Mouse (Mus musculus) heart, adult 9 months (tissue): Measurements from ENCODE around the gene Apoc1.

ENCODE experiments used
- DNase-seq, 2 experiments: peaks; one replicate each; pipeline ENCODE4 v3.0.0; 2022; ENCODE audit warnings: low spot score in 2 of 2

Apoc1 gene

DNA sequence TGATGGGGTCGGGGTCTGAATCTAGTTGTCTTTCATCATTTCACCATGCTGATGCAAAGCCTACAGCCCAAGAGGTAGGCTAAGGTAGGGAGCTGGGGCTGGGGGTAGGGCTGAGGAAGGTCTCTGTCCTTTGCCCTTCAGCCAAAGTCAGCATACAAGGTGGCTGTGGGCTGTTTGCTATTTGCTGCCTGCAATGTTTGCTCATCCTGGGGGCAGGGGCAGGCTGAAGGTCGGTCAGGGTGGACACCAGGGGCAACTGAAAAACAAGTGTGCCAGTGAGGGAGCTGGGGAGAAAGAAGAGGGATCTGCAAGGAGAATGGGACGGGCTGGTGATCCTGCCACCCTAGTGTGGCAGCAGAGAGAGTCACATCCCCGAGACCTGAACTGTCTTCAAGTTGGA lies 7.1 kb downstream of the Apoc1 start:
- no peak for DNase-seq

DNA sequence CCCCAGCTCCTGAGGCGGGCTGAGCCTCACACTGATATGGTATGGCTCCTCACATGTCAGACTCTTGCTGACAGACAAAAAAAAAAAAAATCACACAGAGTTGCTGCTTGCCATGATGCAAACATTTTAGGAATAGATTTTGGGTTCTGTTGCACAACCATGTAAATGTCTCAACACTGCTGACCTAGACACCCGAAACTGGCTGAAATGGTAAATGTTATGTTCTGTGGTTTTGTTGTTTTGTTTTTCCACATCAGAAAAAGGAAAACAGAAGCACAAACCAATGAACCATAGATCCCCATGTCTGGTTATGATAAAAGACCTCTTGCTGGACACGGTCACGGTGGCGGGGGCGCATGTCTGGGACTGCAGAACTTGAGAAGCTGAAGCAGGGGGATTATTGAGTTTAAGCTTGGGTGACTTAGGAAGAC lies 8.7 kb downstream of the Apoc1 start:
- no peak for DNase-seq

DNA sequence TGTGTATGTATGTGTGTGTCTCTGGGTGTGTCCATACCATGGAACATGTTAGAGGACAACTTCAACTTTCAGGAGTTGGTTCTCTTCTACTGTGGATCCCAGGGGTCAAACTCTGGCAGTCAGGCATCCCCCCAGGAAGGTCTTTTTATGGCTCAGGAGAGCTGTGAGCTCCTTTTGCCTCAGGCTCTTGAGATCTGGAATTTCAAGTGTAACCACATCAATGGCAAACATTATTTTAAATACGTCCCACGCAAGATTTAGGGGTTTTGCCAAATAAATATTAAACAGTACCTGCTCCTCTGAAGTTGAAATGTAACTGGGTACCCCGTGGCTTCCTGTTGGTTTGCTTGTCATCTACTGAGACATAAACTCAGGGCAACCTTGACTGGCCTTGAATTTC lies 9.5 kb downstream of the Apoc1 start:
- DNase-seq: no peak

DNA sequence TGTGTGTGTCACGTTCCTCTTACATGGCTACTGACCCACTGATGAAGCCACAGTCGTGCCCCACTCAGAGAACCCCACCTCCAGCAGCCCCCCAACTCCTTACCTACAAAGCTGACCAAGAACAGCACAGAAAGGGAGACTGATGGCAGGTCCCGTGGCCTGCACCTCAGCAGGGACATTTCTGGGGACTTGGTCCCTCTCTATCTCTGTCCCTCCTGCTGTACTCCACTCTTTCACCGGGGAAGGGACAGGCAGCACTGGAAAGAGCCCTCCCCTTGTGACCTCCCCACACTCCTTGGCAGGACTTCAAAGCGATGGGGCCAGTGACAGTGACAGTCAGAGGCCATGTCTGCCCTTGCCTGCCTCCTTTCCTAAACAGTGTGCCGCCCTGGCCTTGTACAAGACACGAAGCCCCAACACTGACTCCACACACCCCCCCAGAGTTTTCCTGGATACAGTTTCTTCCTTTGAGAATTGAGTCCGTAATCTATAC lies 11.2 kb downstream of the Apoc1 start, which contains the start of the genes Gm44805 and Apoc4:
Gene Gm44805 (minus strand): TSS at position 222 of the 493 bp plus-strand sequence.
Gene Apoc4 (minus strand): TSS at position 278 of the 493 bp plus-strand sequence.
- DNase-seq: no peak

DNA sequence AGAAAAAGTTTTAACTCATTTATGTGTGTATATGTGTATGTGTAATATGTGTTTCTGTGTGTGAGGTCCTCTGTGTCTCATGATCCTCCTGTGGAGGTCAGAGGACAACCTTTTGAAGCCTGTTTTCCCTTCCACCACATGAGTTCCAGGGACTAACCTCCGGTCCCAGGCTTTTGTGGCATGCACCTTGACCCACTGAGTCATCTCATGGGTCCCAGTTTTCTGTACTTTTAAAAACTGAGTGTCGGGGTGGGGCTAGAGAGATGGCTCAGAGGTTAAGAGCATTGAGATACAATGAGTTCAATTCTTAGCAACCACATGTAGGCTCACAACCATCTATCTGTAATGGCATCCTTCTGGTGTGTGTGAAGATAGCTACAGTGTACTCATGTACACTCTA lies 11.8 kb downstream of the Apoc1 start:
- DNase-seq: no peak

DNA sequence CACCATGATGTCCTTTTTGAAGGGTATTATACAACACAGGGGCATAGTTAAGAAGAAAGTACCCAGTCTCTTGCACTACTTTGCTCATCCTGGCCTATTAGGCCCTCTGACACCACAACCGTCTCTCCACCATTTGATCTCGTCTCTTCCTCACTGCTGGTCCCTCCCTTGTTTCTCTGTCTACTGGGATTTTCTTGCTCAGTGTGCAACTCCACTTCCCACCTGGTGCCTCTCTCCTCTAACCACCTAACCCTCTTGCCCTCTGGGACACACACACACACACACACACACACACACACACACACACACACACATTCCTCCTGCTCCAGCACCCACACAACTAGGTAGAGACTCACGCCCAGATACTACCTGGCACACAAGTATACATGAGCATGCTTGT lies 13.6 kb downstream of the Apoc1 start:
- DNase-seq: no peak

DNA sequence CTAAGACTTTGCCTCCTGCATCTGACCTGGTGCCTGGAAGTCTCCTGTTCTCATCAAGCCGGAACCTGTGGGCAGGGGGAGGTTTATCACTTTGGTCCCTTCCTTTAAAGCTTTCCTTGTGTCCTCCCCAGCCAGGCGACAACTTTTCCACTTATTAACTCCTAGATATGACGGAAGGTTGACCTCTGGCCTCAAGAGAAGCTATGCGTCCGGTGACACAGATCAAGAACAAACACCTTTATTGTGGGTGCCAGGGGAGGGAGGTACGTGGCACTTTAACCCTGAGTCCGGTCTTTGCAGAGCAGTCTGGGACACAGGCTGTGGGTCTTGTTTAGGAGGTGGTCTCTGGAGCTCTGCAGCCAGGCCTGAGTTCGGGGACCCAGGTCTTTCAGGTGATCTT lies 14.6 kb downstream of the Apoc1 start, which contains the start of gene Apoc2:
Gene Apoc2 (minus strand): TSS at position 70 of the 400 bp plus-strand sequence.
- no peak for DNase-seq

DNA sequence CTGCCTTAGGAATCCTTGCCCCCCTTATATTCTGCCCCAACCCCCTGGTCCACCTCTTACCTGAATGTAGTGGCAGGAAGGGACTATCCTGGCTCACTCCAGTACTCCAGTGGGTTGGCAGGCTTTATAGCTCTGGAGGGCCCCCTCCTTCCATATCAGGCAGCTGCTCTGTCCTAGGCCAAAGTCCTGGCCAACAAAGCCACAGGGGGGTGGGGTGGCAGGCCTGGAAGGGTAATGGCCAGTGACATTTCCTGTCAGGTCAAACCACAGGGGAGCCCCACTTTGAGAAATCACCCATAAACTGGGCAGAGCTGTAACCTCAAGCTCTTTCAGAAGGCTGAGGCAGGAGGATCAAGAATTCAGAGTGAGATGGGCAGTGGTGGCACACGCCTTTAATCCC lies 15.8 kb downstream of the Apoc1 start:
- no peak for DNase-seq

DNA sequence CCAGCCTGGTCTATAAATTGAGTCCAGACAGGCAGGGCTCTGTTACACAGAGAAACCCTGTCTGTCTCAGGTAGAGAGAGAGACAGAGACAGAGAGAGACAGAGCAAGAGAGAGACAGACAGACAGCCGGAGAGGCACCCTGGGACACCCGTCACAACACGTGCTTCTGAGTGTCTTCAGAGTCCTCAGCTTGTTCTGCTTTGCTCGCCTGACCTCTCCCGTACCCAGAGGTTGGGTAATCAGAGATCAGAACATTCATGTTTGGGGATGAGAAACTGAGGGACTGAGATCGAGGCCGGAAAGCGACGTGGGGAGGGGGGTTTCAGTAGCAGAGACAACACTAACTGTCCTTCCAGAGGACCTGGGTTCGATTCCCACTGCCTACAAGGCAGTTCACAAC lies 16.6 kb downstream of the Apoc1 start:
- no peak for DNase-seq

DNA sequence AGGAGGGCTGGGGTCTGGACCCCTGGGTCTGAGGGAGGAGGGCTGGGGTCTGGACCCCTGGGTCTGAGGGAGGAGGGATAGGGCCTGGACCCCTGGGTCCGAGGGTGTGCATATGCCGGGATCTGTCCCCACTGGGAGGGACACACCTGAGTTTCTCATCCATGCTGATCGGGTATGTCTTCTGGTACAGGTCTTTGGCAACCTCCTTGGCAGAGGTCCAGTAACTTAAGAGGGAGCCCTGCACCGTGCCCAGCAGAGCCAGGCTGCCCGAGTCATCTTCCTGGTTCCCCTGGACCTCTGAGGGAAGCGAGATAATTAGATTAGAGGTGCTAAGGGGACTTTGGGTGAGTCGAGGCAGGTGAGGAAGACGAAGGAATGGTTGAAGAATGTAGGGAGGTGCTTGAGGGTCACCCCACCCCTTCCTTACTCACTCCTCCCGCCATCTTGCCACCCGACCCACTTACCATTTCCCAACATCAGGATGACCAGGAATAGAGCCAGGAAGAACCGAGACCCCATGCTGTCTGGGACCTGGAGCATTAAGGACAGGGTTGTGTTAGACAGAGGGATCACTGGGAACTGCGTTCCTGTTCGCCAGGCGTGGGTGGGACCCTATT lies 19.3 kb downstream of the Apoc1 start:
- no peak for DNase-seq

DNA sequence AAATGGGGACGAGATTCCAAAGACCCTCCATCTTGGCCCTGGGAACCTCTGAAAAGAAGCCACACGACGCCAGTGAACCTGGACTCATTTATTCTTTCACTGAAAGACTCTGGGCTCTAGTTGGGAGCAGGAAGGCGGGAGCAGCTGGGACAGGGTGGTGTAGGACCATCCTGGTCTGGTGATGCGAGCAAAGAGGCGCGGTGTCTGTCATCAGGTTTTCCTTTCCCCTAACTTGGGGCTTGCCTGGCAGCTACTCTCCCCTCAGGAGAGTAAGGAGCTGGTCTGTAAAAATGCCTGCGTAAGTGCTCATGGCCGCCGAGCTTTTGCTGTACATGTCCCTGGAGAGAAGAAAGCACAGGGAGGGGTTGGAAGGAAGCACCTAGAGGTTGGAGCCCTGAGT lies 20.9 kb downstream of the Apoc1 start:
- DNase-seq: no peak

DNA sequence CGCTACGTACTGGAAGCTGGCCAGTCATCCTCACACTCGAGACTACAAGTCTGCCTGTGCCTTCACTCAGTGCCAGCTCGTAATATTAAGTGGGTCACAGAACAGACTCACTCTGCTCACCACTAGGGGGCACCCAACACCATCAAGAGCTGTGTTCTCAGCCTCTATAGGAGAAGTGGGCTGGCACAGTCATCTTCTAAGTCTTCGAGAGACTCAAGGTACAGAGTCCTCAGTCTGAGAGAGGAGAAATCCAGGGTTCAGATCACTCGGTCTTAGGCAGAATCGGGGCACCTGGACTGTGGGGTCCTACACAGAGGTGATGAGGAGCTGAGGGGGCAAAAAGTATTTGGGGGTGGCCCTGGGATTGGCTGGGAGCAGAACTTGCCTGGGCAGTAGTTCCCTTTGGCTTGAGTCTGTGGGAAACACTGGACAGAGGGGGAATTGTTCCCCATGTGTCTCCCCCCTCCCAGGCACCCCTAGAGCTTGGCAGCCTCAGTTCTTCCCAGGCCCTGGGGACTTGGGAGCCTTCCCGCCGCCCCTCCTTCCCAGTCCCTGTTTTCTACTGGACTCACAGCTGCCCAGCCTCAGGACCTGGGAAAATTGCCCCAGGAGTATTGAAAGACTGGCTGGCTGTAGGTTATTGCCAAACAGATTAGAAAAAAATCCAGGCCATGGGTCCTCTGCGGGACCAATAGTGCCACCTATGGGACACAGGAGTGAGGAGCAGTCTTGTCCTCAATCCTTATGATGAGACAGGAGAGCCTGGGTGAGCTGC lies 23.3 kb downstream of the Apoc1 start:
- peak; percentile 91 to 94 for DNase-seq

DNA sequence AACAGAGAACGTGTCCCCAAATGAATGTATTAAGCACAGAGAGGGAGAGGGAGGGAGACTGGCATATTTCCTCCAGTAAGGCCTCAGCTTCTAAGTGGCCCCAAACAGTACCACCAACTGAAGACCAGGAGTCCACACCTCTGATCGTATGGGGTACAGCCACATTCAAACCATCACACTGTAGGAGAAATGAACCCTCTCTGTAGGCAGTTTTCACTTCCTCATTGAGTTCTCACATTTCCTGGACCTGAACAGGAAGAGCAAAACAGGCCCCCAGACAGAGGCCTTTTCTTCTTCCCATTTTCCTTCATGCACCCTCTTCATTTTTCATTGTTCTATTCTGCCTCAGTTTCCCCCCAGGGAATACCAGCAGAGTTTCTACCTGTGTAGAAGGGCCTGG lies 25.0 kb downstream of the Apoc1 start:
- DNase-seq: no peak

DNA sequence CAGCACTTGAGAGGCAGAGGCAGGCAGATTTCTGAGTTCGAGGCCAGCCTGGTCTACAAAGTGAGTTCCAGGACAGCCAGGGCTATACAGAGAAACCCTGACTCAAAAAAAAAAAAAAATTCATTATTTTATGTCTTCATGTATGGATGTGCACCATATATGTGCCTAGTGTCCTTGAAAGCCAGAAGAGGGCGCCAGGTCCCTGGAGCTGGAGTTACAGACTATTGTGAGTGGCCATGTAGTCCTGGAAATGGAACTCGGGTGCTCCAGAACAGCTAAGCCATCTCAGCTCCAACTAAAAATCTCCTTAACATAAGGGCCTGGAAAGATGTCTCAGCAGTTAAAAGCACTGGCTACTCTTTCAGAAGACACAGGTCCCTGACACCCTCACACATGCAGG lies 25.7 kb downstream of the Apoc1 start:
- DNase-seq: no peak

DNA sequence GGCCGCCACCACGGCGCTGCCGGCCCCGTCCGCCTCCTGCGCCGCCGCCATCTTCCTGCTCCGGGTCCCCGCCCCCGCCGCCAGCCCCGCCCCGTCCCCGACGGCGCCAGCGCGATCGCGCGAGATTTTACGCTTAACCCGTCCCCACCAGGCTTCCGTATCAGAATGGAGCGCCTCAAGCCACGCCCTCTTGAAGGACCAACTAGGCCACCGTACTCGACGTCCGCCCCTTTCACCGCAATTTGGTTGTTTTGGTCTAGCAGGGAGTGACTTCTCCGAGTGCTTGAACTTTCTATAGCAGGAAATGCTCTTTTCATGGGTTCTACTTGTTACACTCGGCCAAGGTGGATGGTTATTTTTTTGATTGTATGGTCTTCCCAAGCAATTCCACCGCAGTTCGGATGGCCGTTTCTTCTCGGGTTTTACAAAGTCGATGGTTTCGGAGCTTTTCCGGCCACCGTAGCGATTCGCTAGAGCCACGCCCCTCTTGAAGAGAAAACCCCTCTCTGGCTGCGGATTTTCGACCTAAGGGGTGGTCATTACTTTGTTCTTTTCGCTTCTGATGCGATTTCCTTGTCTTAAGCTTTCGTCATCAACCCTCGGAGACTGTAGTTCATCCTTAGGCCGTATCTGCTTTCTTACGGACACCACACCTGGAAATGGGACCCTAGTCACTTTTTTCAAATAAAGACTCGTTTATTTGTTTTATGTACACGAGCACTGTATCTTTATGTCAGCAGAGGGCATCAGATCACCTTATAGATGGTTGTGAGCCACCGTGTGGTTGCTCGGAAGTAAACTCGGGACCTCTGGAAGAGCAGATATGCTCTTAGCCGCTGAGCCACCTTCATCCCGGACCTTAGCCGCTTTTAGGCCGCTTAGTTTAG lies 27.3 kb downstream of the Apoc1 start, which contains the start of gene Clptm1:
Gene Clptm1 (minus strand): TSS at position 79 of the 887 bp plus-strand sequence.
- peak; percentile 94 to 98 for DNase-seq

DNA sequence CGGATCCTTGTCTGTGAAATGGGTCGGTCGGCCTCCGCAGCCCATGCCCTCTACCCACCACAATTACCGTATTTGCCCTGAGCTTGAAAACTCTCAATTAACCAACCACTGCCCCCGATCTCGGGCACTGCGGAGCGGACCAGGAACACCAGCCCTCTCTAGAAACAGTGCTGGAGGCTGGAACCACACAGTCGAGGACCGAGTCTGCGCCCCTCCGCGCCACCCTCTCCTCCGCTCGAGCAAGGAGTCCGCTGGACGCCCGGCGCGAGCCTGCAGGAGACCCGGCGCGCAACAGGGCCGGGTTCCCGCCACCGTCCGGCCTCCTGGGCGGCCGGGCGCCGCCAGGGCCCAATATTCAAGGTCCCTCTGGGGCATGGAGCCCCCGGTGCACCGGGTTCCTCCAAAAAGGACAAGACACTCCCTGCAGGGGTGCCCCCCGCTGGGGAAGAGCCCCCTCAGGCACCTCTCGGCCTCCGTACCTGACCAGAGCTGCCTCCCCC lies 28.0 kb downstream of the Apoc1 start:
- DNase-seq: no peak

DNA sequence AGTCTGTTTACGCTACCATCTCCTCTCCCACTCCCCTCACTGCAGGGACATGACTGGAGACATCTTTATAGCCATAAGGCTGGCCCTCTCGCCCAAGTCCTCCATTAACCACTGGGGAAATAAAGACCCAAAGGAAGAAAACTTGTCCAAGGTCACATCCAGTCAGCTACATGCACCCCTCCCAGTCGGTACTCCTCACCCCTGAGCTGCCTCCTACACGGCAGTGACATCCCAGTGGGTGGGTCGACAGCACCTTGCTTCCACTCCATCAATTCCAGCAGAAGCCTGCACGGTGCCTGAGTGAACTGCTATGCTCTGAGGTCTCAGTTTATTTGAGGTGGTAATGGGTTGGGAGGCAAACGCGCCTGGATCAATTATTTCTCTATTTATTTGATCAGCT lies 28.5 kb downstream of the Apoc1 start:
- DNase-seq: no peak

DNA sequence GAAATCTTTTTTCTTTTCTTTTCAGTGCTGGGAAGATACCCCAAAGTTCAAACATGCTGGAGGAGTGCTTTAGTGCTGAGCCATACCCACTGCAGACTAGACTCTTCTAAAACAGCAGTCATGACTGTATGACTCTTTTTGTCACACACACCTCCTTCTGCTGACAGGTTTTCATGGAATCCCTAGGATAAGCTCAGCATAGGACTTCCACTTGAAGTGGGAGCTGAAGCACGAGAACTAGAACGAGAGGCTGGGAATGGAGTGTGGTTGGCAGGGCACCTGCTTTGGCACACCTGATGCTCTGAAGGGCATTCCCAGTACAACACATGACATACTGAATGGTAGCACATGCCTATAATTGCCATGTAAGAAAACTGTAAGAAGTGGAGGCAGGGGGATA lies 39.8 kb downstream of the Apoc1 start:
- DNase-seq: peak; percentile 70 to 79

DNA sequence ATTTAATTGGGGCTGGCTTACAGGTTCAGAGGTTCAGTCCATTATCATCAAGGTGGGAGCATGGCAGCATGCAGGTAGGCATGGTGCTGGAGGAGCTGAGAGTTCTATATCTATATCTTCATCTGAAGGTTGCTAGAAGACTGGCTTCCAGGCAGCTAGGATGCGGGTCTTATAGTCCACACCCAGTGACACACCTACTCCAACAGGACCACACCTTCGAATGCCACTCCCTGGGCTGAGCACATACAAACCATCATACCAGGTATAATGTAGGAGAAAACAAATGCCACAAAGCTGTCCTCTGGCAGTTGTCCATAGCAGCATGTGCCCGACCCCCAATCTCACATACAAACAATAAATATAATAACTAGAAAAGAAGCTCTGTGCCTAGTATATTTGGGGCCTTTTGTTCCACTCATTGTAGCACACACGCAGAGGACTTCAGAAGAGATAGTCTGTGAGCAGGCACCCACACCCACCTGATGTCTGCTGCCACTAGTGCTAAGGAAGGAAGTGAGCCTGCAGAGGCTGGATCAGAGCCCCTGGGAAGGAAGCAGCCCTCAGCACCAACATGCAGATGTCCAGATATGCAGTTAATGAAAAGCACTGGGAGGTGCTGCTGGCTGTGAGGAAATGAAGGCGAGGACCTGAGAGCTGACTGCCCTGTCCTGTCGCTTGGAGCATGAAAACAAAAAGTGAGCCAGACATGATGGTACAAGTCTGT lies 41.2 kb downstream of the Apoc1 start:
- DNase-seq: no peak

DNA sequence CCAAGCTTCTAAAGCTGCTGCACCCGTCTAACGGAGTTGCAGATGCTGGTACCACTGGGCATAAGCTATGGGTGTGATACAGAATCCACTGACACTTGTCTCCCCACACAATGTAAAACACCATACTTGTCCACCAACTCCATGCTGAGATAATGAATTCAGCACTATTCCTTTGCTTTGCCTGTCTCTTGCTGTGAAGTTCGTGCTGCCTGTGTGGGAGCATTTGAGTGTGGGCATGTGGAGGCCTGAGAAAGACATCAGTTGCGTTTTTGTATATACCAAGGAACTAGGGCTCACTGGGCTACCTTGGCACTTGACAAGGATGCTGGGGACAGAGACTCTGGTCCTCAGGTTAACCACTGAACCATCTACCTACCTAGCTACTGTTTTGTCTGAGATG lies 51.2 kb downstream of the Apoc1 start:
- DNase-seq: no peak
